Mouse (Mus musculus): ENCODE results near the gene Usp39. TPM values are rescaled to one million over a fixed set of nuclear protein-coding genes. Genes with fewer than 3 reads are reported as not detected.

Usp39 gene
- total RNA-seq, 2 experiments from 2014 or later: 62.9 to 63.4 TPM

DNA sequence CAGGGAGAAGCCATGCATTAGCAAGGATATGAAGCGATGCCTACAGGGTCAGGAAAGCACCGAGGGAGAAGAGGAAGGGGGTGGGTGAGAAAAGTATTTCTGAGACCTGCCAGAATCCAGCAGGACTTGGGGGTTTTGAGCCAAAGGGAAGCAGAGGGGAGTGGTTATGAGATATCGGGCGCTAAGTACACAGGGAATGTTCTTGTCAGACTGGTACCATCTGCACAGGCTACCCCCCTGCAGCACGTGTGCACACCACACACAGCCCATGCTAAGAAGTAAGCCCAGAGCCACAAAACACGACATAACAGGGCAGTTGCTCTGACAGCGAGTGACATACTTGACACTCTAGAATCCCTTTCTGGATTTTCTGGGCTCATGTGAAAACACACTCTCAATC, 29.2 kb upstream of the Usp39 start:
- no peak for ATAC-seq (replicated peaks; ENCODE audit: low FRiP score, poor library complexity, severe bottlenecking)

DNA sequence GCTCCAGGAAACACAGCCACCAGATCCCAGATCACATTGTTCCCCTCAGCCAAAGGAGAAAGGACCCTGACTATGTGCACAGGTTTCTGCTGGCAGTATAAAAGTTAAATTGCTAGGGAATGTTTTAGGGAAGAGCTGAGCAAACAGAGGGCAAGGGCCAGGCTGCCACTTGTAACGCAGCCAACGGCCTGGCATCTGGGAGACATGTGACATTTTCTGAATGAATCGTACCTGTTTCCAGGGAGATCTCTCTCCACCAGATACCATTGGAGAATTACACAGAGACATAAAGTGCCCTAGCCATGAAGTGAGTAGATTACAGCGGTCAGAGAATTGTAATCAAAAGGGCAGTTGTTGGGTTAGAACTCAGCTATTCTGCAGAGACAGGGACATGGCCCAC, 28.2 kb upstream of the Usp39 start:
- no peak for ATAC-seq (replicated peaks; ENCODE audit: low FRiP score, poor library complexity, severe bottlenecking)

- ATAC-seq (replicated peaks; ENCODE audit: low FRiP score, poor library complexity, severe bottlenecking): no peak
Measured at GRCm38 (mm10) chr6:72371571-72371970, 26.6 kb upstream of the Usp39 start.

DNA sequence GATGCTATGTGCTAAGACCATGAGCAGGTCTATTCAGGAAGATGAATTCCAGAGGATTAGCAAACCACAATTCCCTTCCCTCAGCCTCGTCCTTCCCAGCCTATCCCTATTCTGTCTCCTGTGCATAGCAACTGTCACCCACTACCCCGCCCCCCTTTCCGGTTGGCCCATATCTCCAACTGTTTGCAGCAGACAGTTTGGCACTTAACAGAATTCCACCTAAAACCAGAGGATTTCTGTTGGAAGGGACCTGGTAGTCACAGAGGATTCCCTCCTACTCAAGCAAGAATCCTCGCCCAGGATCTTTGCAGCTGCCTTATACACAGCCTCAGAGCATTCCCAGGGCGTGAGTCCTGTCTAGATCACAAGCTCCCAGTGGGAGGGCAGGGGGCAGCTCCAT, 26.2 kb upstream of the Usp39 start:
- no peak for ATAC-seq (replicated peaks; ENCODE audit: low FRiP score, poor library complexity, severe bottlenecking)

DNA sequence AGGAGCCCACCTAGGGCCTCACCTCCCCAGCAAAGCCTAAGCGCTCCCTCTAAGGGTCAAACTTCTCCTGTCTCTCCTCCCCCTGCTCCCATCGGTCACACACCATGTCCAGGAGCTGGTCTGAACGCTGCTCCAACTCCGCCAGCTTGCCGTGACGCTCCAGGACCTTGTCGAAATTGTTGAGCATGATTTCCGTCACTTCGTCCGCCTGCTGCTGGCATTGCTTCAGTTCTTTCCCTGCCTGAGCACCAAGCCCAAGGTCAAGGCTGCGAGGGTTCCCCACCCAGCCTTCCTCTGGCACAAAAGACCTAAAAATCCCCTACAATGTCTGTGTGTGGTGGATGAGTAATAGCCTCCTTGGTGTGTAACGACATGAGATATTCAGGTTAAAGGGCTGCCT, 25.1 kb upstream of the Usp39 start:
- ATAC-seq (replicated peaks; ENCODE audit: low FRiP score, poor library complexity, severe bottlenecking): no peak

- ATAC-seq (replicated peaks; ENCODE audit: low FRiP score, poor library complexity, severe bottlenecking): 0 out of 2 replicates have a peak, but pooled peaks have one; percentile 32
Measured at GRCm38 (mm10) chr6:72369557-72369956, 24.6 kb upstream of the Usp39 start.

DNA sequence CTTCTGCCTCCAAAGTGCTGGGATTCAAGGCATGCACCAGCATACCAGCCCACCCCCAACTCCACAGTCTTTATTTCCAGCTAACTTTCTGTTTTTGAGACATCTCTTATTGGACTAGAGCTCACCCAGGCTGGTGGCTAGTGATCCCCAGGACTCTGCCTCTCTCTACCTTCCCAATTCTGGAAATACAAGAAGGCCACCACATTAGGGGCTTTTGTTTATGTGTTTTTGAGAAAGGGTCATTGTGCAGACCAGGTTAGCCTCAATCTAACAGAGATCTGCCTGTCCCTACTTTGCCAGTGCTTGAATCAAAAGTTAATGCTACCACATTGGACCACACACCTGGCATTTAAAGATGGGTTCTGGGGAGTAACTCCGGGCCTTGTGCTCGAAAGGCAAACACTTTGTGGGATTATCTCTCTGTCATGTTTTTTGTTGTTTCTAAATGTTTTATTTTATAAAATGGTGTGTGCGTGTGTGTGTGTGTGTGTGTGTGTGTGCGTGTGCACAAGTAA, 22.5 kb upstream of the Usp39 start:
- ATAC-seq (replicated peaks; ENCODE audit: low FRiP score, poor library complexity, severe bottlenecking): no peak

DNA sequence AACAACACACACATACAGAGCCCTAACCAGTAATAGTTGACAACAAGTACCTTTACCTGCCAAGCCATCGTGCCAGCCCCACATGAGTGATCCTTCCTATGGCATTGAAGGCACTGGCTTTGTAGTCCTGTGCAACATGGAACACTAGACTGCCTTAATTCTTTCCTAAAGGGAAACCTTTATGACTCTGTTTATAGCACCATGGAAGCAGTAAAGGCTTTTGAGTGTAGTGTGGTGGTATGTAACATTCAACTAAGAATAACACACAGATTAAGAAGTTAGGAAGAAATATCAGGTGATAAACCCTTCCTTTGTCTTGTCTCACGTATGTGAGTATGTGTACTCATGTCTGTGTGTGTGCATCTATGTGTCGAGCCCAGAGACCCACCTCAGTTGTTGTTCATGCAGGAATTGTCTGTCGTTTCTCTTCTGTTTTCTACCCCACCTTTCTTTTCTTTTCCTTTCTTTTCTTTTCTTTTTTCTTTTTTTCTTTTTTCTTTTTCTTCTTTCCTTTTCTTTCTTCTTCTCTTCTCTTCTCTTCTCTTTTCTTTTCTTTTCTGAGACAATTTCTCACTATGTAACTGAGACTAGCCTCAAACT, 22.0 kb upstream of the Usp39 start, which contains the start of gene Rnf181:
Gene Rnf181, minus strand, starts transcription at position 113 of the 600 bp plus-strand sequence.
- no peak for ATAC-seq (replicated peaks; ENCODE audit: low FRiP score, poor library complexity, severe bottlenecking)

DNA sequence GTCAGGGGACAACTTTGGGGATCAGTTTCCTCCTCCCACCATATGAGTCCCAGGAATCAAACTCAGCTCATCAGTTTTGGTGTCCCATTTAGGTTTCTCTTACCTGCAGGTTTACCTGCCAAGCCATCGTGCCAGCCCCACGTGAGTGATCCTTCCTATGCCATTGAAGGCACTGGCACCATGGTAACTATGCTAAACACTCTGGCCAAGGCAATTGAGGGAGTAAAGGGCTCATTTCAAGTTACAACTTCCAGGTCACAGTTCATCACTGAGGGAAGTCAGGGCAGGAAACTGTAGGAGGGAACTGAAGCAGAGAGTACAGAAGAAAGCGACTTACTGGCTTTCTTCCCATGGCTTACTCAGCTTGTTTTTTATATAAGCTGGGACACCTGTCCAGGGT, 21.3 kb upstream of the Usp39 start:
- ATAC-seq (replicated peaks; ENCODE audit: low FRiP score, poor library complexity, severe bottlenecking): no peak

DNA sequence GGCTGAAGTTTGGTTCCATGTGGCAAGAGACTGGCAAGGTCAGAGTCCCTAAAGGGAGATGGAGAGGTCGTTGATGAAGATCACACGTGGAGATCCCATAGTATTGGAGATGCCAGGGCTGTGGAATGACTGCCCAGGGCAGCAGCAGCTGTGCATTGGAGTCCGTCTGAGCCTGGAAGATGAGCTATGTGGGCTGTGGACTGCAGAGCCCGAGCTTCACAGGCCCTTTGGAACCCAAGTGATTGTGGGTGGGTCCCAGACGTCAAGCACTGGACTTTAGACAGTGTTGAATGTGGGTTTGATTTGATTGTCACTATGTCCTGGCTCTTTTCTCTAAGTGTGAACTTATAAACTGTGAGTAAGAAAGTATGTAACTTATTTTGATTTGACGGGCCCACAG, 20.0 kb upstream of the Usp39 start:
- no peak for ATAC-seq (replicated peaks; ENCODE audit: low FRiP score, poor library complexity, severe bottlenecking)

DNA sequence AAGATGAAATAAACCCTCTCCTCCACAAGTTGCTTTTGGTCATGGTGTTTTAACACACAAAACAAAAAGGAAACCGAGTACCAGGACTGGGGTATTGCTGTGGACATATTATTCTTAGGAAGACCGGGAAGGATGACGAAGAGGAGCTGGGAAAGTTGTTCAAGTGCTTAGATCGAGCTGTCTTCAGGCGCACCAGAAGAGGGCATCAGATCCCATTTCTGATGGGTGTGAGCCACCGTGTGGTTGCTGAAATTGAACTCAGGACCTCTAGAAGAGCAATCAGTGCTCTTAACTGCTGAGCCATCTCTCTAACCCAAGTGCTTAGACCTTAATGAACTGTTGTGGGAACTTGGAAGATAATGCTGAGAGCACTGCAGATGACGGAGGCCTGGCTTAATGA, 19.0 kb upstream of the Usp39 start:
- ATAC-seq (replicated peaks; ENCODE audit: low FRiP score, poor library complexity, severe bottlenecking): no peak

- ATAC-seq (replicated peaks; ENCODE audit: low FRiP score, poor library complexity, severe bottlenecking): peak; percentile 93
Measured at GRCm38 (mm10) chr6:72362132-72363028, 17.4 kb upstream of the Usp39 start.

DNA sequence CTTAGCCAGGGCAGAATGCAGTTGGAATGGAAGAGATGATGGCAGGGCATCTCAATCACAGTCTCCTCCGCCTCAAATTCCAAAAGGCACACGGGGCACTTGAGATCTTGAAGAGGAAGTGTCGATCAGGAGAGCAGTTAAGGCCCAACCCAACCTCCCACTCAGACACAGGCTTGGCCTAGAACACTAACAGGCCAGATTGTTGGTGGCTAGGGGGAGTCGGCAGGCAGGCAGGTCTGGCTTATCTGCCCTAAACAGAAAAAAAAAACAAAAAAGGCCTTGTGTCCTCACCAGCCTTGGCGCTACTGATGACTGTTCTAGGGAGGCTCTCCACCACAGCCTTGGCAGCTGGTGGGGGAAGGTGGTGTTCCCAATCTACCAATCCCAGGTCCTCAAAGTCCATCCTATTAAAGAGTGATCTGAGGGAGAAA, 16.2 kb upstream of the Usp39 start:
- no peak for ATAC-seq (replicated peaks; ENCODE audit: low FRiP score, poor library complexity, severe bottlenecking)

DNA sequence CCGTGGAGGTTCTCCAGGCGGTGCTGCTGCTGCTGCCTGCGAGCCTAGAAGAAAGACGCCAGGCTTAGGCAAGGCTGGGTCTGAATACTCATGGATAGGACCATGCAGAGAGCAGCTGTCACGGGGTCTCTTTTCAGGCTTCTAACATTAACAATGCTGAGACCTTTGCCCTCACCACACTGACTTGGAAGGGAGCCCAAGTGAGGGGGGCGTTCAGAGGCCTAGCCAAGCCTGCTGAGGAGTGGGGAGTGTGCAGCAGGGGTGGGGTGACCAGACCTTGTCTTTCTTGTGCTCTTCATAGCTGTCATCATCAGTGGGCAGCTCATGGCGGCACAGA, 15.6 kb upstream of the Usp39 start:
- ATAC-seq (replicated peaks; ENCODE audit: low FRiP score, poor library complexity, severe bottlenecking): no peak

- ATAC-seq (replicated peaks; ENCODE audit: low FRiP score, poor library complexity, severe bottlenecking): no peak
Measured at GRCm38 (mm10) chr6:72359891-72360598, 15.1 kb upstream of the Usp39 start.

DNA sequence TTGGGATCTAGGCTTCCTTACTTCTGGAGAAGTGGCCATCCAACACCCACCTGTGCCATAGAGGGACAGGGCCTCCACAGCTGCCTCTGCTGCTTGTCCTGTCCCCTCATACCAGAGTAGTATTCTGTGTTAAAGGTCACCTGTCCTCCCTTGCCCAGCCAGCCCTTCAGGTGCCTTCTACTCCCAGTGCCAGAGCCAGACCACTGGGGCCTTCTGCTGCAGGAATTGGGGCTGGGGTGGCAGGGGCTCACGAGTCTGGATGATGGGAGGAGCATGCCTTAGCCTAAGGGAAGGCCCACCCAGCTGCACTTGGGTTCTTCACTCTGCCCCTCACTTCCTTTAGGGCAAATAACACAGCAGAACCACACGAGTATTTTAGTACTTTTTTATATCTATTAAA, 14.4 kb upstream of the Usp39 start:
- ATAC-seq (replicated peaks; ENCODE audit: low FRiP score, poor library complexity, severe bottlenecking): no peak

DNA sequence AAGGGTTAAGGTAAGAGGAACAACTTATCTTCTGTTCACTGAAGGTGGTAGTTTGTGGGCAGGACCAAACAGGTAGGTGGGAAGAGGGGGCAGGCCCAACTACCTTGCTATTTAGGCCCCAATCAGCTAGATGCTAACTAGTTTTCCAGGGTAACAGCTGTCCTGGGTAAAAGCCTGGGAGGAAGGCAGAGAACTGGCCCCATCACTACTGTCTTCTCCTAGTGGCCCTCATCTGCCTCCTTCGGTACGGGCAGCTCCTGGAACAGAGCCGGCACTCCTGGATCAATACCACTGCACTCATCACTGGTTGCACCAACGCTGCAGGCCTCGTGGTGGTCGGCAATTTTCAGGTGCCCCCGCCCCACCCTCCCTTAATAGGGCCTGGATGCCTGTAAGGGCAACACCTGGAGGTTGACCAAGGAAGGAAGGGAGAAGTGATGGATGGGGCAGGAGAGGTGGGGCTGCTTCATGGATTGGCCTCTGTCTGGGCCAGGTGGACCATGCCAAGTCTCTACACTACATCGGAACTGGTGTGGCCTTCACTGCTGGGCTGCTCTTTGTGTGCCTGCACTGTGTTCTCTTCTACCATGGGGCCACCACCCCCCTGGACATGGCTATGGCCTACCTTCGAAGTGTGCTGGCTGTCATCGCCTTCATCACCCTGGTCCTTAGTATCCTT, 13.2 kb upstream of the Usp39 start:
- ATAC-seq (replicated peaks; ENCODE audit: low FRiP score, poor library complexity, severe bottlenecking): no peak

GRCm38 (mm10) chr6:72357164-72358079, 12.4 kb upstream of the Usp39 start:
- peak; percentile 37 for ATAC-seq (replicated peaks; ENCODE audit: low FRiP score, poor library complexity, severe bottlenecking)

- ATAC-seq (replicated peaks; ENCODE audit: low FRiP score, poor library complexity, severe bottlenecking): no peak
Measured at GRCm38 (mm10) chr6:72356001-72356532, 11.1 kb upstream of the Usp39 start.

Measured in erythroid progenitor cell, adult 5-6 weeks (primary cell).